Mouse (Mus musculus) limb, embryonic 15.5 days (tissue): Measurements from ENCODE around the gene Bnip2. TPM values are rescaled to one million over a fixed set of nuclear protein-coding genes. Genes with fewer than 3 reads are reported as not detected.

Source experiments
- ATAC-seq: fragments of 200-750 bp; cut with Nextera tagmentation; 2 replicates; pipeline ENCODE4 v1.8.0; 2017; ENCODE audit warnings: low read depth, moderate TSS enrichment; ENCODE audit not compliant: insufficient number of reproducible peaks, low FRiP score, low TSS enrichment
- H3K27ac ChIP-seq: fragments of 300-500 bp; sonication (generic); 2 replicates; pipeline ENCODE4 v1.5.1; 2015; ENCODE audit warnings: moderate library complexity, mild to moderate bottlenecking, inconsistent platforms
- H3K27me3 ChIP-seq: fragments of 300-500 bp; sonication (generic); 2 replicates; pipeline ENCODE4 v1.6.1; 2015; ENCODE audit warnings: inconsistent platforms
- H3K36me3 ChIP-seq: fragments of 300-500 bp; sonication (generic); 2 replicates; pipeline ENCODE4 v1.6.1; 2015; ENCODE audit warnings: inconsistent platforms
- H3K4me1 ChIP-seq: fragments of 300-500 bp; sonication (generic); 2 replicates; pipeline ENCODE4 v1.6.1; 2015; ENCODE audit warnings: inconsistent platforms
- H3K4me2 ChIP-seq: fragments of 300-500 bp; sonication (generic); 2 replicates; pipeline ENCODE4 v1.6.1; 2015; ENCODE audit warnings: mild to moderate bottlenecking, inconsistent platforms
- H3K4me3 ChIP-seq: fragments of 300-500 bp; sonication (generic); 2 replicates; pipeline ENCODE4 v1.5.1; 2015; ENCODE audit warnings: mild to moderate bottlenecking, inconsistent platforms
- H3K9ac ChIP-seq: fragments of 300-500 bp; sonication (generic); 2 replicates; pipeline ENCODE4 v1.6.1; 2015; ENCODE audit warnings: inconsistent platforms
- H3K9me3 ChIP-seq: fragments of 300-500 bp; sonication (generic); 2 replicates; pipeline ENCODE4 v1.6.1; 2016; ENCODE audit warnings: inconsistent platforms
- WGBS: fragments of 180-500 bp; shearing (Covaris S2); methylation state at CpG from one replicate; pipeline ENCODE4 v1.1.7; 2015; 5-methylcytosine and 5-hydroxymethylcytosine counted together
- polyA plus RNA-seq: library from polyadenylated mRNA; unstranded; fragments of >200 nt; fragmentation: Nextera tagmentation; extraction: Ambion mirVana; gene quantifications from 2 replicates; pipeline ENCODE4 v1.2.1, GENCODE M21; 2015

Bnip2 gene
- polyA plus RNA-seq, 1 experiment from 2014 or later, result 106 TPM

- Histone ChIP-seq H3K9me3 (no peaks in the 10 kb centered on the region), H3K27ac (no peak overlapping the region), H3K4me3 (peak overlapping the region; percentile 91), H3K36me3 (peaks cover 7% of the 10 kb centered on the region; the same call in 1 of the 2 replicates), H3K4me2 (peak overlapping the region; percentile 53), H3K27me3 (no peaks in the 10 kb centered on the region), H3K9ac (peak overlapping the region; percentile 98; the same call in 1 of the 2 replicates), H3K4me1 (peaks cover 37% of the 10 kb centered on the region)
- WGBS, result 8% methylated on average over 5 of the region's 5 CpGs
- no peak for ATAC-seq
Observed at GRCm38 (mm10) chr9:69990346-69990745, 1.1 kb downstream of the Bnip2 start.

- no peak overlapping the region for H3K9ac ChIP-seq
- no peak overlapping the region for H3K4me2 ChIP-seq
- no peak for ATAC-seq
- H3K27me3 ChIP-seq, result no peaks in the 10 kb centered on the region
- H3K27ac ChIP-seq, result 0 out of 2 replicates have a peak overlapping the region, but pooled peaks have one; percentile 3
- no peaks in the 10 kb centered on the region for H3K9me3 ChIP-seq
- 75% methylated on average over 5 of the region's 5 CpGs for WGBS
- H3K4me3 ChIP-seq, result no peak overlapping the region
- peaks cover 24% of the 10 kb centered on the region for H3K36me3 ChIP-seq
- H3K4me1 ChIP-seq, result peaks cover 36% of the 10 kb centered on the region
Observed at GRCm38 (mm10) chr9:69992841-69993277, 3.6 kb downstream of the Bnip2 start.

DNA sequence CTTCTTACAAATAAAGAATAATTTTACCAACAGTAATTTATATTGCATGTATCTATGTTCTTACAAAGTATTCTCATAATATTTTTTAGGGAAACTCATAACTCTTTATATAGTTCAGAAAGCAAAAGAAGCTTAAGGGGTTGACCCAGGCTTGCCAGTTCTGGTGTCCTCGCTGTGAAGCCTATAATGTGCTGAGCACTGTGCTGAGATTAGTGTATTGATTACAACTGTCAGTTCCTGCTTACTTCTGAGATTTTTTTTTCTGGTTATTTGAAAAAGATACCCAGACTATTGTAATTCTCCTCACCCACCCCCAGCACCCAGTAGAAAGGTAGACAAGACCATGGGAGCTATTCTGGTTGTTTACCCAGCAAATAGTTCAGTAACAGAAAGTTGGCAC, 4.2 kb downstream of the Bnip2 start:
- no peak overlapping the region for H3K27ac ChIP-seq
- H3K9ac ChIP-seq, result no peak overlapping the region
- no peaks in the 10 kb centered on the region for H3K27me3 ChIP-seq
- no peak overlapping the region for H3K4me2 ChIP-seq
- peaks cover 28% of the 10 kb centered on the region for H3K36me3 ChIP-seq
- no peak for ATAC-seq
- no peak overlapping the region for H3K4me3 ChIP-seq
- no peaks in the 10 kb centered on the region for H3K9me3 ChIP-seq
- WGBS, result 74% methylated on average over 1 of the region's 1 CpGs
- peaks cover 32% of the 10 kb centered on the region for H3K4me1 ChIP-seq

- Histone ChIP-seq H3K36me3 (peaks cover 39% of the 10 kb centered on the region), H3K4me2 (no peak overlapping the region), H3K9ac (no peak overlapping the region), H3K4me3 (no peak overlapping the region), H3K27ac (no peak overlapping the region), H3K4me1 (peaks cover 32% of the 10 kb centered on the region), H3K9me3 (no peaks in the 10 kb centered on the region), H3K27me3 (no peaks in the 10 kb centered on the region)
- ATAC-seq, result no peak
- WGBS, result 92% methylated on average over 5 of the region's 5 CpGs
Observed at GRCm38 (mm10) chr9:69994547-69994946, 5.3 kb downstream of the Bnip2 start.

GRCm38 (mm10) chr9:69999318-69999717, 10.1 kb downstream of the Bnip2 start:
- H3K36me3 ChIP-seq, result peaks cover 73% of the 10 kb centered on the region
- H3K27me3 ChIP-seq, result no peaks in the 10 kb centered on the region
- no peak overlapping the region for H3K9ac ChIP-seq
- H3K4me2 ChIP-seq, result no peak overlapping the region
- no peak for ATAC-seq
- no peak overlapping the region for H3K27ac ChIP-seq
- no peaks in the 10 kb centered on the region for H3K9me3 ChIP-seq
- 81% methylated on average over 1 of the region's 1 CpGs for WGBS
- no peaks in the 10 kb centered on the region for H3K4me1 ChIP-seq
- no peak overlapping the region for H3K4me3 ChIP-seq

GRCm38 (mm10) chr9:70003516-70003915, 14.2 kb downstream of the Bnip2 start:
- Histone ChIP-seq H3K4me3 (no peak overlapping the region), H3K9me3 (no peaks in the 10 kb centered on the region), H3K36me3 (peaks cover 71% of the 10 kb centered on the region), H3K27me3 (no peaks in the 10 kb centered on the region), H3K4me1 (no peaks in the 10 kb centered on the region), H3K9ac (no peak overlapping the region), H3K4me2 (no peak overlapping the region), H3K27ac (no peak overlapping the region)
- 87% methylated on average over 10 of the region's 10 CpGs for WGBS
- ATAC-seq, result no peak

DNA sequence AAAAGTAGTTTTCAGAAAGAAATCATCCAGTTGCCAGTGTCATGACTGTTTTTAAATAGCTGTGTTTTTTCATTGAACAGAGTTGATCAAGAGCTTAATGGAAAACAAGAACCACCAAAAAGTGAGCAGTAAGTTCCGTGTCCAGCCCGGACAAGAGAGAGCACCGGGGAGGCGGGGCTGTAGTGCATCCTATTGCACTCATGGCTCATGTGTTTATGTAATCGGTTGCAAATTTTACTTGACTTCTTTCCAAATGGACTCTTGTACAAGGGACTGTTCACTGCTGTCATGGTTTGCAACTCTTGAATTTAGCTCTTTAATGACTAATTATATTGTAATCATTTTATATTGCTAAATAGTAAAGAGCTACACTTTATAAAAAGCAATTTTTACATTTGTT, 17.7 kb downstream of the Bnip2 start:
- no peak overlapping the region for H3K4me3 ChIP-seq

DNA sequence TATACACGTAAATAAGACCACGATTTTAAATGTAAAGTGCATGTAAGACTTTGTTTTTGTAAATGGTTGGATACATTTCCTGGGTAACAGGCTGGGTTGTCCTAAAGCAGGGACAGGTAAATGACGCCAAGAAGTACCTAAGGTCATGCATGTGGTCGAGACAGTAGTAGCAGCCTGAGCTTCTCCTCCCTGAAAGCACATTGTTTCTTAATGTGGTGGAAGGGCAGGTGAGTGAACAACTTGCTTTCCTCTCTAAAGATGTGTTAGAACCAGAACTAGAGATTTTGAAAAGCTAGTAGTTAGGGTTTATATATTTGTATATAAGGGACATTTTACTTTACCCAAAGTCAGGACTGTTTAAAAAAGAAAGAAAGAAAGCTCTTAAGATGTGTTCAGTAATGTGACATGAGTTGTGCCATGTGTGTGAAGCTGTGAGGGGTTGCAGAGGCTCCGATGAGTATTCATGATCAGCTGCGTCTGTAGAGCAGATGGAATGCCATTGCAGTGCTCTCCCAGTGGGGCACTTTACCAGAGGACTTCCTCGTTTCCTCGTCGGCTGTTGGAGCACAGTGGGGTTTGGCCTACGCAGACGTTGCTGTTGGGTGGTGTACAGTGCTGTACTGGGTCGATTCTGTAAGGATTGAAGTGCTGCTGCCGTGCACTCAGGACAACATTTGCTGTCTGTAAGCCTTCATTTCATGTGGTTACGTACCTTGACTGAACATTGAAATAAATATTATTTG, 18.4 kb downstream of the Bnip2 start:
- Histone ChIP-seq H3K4me2 (no peak overlapping the region), H3K36me3 (peaks cover 52% of the 10 kb centered on the region), H3K4me3 (no peak overlapping the region), H3K4me1 (no peaks in the 10 kb centered on the region), H3K27ac (no peak overlapping the region), H3K27me3 (no peaks in the 10 kb centered on the region), H3K9ac (no peak overlapping the region), H3K9me3 (no peaks in the 10 kb centered on the region)
- ATAC-seq, result no peak
- WGBS, result 81% methylated on average over 14 of the region's 14 CpGs

More for the DNA sequence above, 17.7 kb downstream of the Bnip2 start:
- H3K27ac ChIP-seq, result no peak overlapping the region
- H3K27me3 ChIP-seq, result no peaks in the 10 kb centered on the region
- no peak for ATAC-seq
- H3K9ac ChIP-seq, result no peak overlapping the region
- H3K4me2 ChIP-seq, result no peak overlapping the region
- H3K4me1 ChIP-seq, result no peaks in the 10 kb centered on the region
- WGBS, result 90% methylated on average over 5 of the region's 5 CpGs
- peaks cover 58% of the 10 kb centered on the region for H3K36me3 ChIP-seq
- H3K9me3 ChIP-seq, result no peaks in the 10 kb centered on the region

DNA sequence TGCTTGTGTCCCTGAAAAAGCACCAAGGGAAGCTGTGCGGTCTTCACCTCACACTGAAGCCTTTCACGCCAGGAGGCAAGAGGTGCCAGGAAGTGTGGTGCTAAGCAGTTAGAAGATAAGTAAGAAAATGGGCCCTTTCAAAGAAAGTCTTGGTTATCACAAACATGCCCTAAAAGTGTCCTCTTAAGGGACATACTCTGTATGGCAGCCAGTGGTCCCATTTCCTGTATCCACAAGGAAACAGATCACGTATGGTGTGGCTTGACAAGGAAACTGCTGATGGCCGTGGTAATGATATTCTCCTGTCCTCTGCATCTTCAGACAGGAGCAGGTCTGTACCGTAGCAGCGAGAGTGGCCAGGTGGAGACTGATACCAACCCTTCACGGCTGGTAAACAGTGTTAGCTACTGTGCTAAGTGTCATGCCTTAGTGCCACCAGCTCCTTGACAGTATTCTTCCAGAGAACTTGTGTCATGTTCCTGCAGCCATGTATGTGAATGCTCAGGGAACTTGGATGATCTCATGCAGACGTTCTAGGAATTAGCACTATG, 20.6 kb downstream of the Bnip2 start:
- Histone ChIP-seq H3K9me3 (no peaks in the 10 kb centered on the region), H3K36me3 (peaks cover 35% of the 10 kb centered on the region), H3K4me1 (peaks cover 10% of the 10 kb centered on the region), H3K4me3 (no peak overlapping the region), H3K4me2 (no peak overlapping the region), H3K27me3 (no peaks in the 10 kb centered on the region), H3K9ac (no peak overlapping the region), H3K27ac (no peak overlapping the region)
- no peak for ATAC-seq
- WGBS, result 89% methylated on average over 8 of the region's 8 CpGs

DNA sequence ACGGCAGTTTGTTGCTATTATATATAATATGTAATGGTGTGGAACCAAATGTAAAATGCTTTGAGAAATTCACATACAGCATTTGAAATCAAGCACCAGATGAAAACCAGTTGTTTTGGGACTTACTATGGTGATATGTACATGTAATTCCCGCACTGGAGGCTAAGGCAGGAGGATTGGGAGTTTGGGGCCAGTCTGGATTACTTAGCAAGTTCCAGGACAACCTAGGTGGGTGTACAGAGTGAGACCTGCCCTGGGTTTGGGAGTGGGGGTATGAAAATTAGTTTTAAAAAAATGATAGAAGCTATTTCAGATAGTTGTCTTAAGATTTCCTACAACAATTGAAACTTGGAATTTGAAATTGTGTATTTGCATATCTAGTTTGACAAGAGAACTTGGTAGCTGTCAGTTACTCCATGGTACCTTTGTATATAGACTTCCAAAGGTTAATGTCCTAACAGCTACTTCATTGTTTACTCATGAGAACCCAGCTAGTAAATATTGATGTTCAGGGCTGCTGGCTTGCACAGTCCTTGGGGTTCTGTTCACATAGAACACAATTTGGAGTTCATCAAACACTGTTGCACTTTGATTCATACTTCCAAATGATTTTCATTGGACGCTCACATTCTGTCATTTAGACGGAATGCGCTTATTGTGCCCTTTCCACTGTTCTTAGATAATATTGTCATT, 21.7 kb downstream of the Bnip2 start:
- H3K9me3 ChIP-seq, result no peaks in the 10 kb centered on the region
- no peak overlapping the region for H3K4me2 ChIP-seq
- peak overlapping the region; percentile 22; the same call in 1 of the 2 replicates for H3K27ac ChIP-seq
- no peak overlapping the region for H3K9ac ChIP-seq
- no peak overlapping the region for H3K4me3 ChIP-seq
- WGBS, result 95% methylated on average over 5 of the region's 5 CpGs
- H3K4me1 ChIP-seq, result peaks cover 10% of the 10 kb centered on the region
- ATAC-seq, result no peak
- no peaks in the 10 kb centered on the region for H3K27me3 ChIP-seq
- H3K36me3 ChIP-seq, result peaks cover 29% of the 10 kb centered on the region

DNA sequence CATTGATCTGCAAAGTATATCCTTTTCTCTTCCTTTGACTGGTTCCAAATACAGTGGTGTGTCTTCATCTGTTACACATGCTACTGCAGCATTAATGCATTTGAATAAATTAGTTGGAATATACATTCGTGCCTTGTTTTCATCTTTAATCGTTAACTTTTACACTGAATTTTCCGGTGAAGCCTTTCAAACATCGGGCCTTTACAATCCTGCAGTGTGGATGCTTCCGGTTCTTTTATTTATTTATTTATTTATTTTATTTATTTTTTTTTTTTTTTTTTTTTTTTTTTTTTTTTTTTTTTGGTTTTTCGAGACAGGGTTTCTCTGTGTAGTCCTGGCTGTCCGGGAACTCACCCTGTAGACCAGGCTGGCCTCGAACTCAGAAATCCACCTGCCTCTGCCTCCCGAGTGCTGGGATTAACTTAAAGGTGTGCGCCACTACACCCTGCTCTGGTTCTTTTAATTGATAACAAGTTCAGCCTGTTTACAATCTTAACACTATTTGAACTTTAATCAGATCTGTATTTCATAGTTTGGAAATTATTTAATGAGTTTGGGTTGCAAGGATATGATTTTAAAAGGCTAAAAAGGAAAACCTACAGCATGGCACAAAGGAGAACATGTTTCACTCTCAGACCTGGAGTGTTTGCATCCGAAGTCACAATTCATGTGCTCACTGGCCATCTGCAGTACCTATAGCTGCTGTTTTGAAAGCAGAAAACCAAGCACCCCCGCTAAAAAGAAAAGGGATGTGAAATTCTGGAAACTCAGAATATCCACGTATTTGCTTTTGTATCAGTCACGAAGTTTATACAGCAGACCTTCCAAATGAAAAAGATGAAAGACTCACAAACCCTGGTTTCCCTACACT, 22.5 kb downstream of the Bnip2 start:
- no peak for ATAC-seq
- H3K4me1 ChIP-seq, result peaks cover 10% of the 10 kb centered on the region
- no peaks in the 10 kb centered on the region for H3K9me3 ChIP-seq
- H3K4me3 ChIP-seq, result peak overlapping the region; percentile 92
- H3K4me2 ChIP-seq, result peak overlapping the region; percentile 59
- peaks cover 29% of the 10 kb centered on the region for H3K36me3 ChIP-seq
- WGBS, result 57% methylated on average over 14 of the region's 14 CpGs
- no peak overlapping the region for H3K9ac ChIP-seq
- no peaks in the 10 kb centered on the region for H3K27me3 ChIP-seq
- peak overlapping the region; percentile 54 for H3K27ac ChIP-seq
